Mouse (Mus musculus) central nervous system, embryonic 14 days (tissue): ENCODE data around the gene Rab33b. TPM values are rescaled to one million over a fixed set of nuclear protein-coding genes. Genes with fewer than 3 reads are reported as not detected.

Experiments used
- polyA plus RNA-seq: library from polyadenylated mRNA; depleted of rRNA; stranded (reverse); fragments of >200 nt; gene quantifications from 2 replicates; pipeline ENCODE4 v1.2.3, GENCODE M21; 2012; rRNA removed

Gene Rab33b
- 13.2 and 15.6 TPM in 2 replicates for polyA plus RNA-seq

GRCm38 (mm10) chr3:51483741-51484359 lies at the start of gene Rab33b:
TSS of gene Rab33b (plus strand) at chr3:51483920.

Other genes with a start within 250 kb of the Rab33b start
- gene Elf2, start 143.3 kb upstream of the Rab33b start, polyA plus RNA-seq, result 58.4 and 61.3 TPM in 2 replicates
- 1.4 and 2.2 TPM in 2 replicates for gene Mgarp, start 87.2 kb upstream of the Rab33b start, polyA plus RNA-seq
- gene Ndufc1, start 74.9 kb upstream of the Rab33b start, polyA plus RNA-seq, result 319 and 335 TPM in 2 replicates
- 28.1 and 29.7 TPM in 2 replicates for gene Naa15, start 68.8 kb upstream of the Rab33b start, polyA plus RNA-seq
- 16.5 and 17.5 TPM in 2 replicates for gene Setd7, start 77.0 kb downstream of the Rab33b start, polyA plus RNA-seq
- gene Mgst2, start 176.4 kb downstream of the Rab33b start, polyA plus RNA-seq, result 0.21 TPM in 1 of 2 replicates, not detected in the other